Mouse (Mus musculus): ENCODE measurements around the gene Sorbs2.

The Sorbs2 gene

DNA sequence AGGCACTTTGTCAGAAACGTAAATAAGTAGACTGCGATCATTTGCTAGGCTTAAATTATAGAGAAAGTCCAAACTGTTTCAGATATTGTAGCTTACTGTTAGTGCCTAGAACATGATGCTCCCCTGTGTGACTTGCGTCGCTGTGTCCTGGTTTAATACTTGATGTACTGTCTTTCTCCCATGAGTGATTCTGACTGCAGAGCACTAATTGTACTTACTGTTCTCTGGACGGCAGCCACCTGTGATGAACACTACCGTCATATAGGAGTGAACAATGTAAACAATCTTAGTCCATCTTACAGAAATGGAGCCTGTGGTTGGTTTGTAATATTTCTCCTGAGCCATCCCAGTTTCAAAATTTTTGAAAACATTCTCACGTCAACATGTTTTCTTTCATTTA, 248.4 kb downstream of the Sorbs2 start:
- in situ Hi-C loops (cut with MboI, MseI) = no loop called here

DNA sequence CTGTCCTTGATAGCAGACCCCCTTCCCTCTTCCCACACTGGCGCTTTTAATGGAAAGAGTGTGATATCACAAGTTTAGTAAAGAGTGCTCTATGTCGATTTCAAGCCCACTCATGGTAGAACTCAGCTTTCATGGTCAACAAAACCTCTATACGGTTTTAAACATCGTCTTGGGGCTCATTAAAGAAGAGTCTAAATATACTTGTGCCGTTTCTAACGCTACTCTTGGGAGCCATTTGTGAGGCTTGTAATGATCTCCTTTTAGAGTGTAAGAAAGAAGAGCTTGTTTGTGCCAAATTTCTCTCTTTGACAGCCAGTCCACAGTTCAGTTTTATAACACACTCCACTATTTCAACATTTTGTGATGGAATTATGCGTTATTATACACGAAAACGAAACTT, 253.0 kb downstream of the Sorbs2 start:
- in situ Hi-C loops (cut with MboI, MseI) = no loop called here

DNA sequence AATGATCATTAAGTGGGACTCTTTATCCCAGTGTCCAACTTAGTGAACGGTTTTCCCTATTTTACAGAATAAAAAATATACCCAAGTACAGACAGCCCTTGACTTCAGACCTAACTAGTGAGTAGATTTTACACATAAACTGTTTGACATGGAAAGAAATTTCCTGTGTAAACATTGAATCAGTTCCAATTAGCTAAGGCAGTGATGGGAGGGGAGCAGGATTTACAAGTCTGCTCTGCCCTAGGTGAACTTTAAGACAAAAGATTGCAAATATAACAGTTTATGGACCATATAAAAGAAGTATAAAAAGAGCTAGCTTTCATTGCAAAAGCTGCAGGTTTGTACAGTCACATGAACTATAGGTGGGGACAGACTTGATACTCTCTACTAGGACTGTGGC, 253.5 kb downstream of the Sorbs2 start:
- in situ Hi-C loops (cut with MboI, MseI) = no loop called here

DNA sequence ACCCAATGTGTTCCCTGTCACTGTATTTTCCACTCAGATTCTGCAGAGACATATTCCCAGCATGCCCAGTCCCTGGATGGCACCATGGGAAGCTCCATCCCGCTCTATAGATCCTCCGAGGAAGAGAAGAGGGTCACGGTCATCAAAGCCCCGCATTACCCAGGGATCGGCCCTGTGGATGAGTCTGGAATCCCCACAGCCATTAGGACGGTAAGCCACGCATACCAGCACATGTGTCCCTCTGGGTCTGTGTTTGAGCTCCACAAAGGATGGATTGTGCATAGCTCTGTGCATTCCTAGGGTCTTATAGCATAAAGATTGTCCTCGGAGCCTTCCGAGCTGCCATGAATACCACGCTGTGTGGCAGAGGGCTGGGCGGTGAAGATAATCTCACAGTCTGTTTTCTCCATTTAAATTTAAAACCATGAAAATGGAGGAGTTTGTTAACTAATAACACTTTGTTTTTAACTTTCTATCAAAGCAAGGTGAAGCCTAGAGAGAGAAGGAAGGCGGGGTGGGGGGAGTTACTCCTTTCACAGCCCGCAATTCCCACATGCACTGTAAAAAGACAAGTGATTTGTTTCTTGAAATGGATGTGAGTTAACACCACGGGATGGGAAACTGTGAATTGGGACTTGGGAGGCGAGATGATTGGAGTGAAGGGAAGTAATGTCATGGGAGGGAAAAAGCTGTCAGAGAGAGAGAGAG, 255.5 kb downstream of the Sorbs2 start:
- in situ Hi-C loops (cut with MboI, MseI) = no loop called here

DNA sequence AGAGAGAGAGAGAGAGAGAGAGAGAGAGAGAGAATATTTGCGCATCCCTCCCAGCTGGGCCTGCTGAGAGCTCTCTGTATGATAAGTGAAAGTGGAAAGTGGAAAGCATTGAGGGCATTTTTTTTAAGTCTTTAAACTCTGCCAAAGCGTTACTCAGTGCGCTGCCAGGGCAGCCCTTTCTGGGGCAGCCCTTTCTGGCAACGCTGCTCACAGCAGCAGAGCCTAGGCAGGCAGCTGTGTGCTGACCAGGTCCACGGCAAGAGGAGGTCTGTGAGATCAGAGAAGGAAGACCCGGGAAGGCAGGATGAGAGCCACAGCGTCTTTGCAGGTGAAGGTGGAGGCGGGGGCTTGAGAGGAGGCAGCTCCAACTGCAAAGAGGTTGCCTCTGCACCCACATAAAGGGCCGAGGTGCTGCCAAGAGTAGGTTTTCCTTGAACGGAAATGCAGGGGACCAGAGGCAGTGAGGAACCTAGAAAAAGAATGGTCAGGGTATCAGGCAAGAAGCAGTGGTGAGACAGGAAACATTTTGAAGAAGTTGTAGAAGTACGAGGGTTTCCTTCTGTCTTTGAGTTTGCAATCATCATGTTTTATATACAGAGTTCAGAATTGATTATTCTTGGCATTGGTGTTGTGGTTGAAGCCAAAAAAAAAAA, 256.2 kb downstream of the Sorbs2 start:
- in situ Hi-C loops (cut with MboI, MseI) = no loop called here

DNA sequence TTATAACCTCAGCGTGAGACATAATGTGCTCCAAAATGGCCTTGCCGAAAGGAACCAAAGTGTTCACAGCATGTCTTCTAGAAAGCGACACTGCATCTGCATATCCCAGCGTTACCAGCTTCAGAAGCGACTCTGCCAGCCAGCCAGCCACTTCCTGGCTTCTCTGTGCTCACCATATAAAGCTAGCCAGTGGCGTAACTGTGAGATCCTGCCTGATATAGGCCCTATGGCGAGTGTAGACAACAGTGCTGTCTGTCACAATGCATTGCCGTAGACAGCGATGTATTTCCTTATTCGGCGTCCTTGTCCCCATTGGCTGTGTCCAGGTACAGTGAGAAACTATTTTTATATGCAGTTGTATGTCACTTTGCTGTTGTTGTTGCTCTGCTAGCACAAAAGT, 258.6 kb downstream of the Sorbs2 start:
- in situ Hi-C loops (cut with MboI, MseI) = no loop called here

DNA sequence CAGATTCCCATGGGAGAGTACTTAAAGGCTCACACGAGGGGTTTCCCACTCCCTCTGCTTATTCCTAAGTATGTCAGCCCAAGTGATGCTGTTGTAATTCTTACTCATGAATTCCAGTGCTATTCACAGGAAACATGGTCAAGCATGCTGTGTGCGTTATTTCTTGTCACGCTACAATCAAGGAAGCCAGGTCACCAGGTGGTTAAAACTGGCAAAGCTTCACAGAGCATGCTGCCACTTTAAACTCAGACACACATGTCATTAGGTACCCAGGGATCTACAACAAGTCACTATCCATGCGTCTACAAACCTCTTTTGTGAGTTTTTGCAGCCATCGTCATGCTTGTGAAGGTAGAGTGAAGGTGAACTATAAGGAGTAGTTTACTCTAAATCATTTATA, 267.3 kb downstream of the Sorbs2 start:
- in situ Hi-C loops (cut with MboI, MseI) = no loop called here

DNA sequence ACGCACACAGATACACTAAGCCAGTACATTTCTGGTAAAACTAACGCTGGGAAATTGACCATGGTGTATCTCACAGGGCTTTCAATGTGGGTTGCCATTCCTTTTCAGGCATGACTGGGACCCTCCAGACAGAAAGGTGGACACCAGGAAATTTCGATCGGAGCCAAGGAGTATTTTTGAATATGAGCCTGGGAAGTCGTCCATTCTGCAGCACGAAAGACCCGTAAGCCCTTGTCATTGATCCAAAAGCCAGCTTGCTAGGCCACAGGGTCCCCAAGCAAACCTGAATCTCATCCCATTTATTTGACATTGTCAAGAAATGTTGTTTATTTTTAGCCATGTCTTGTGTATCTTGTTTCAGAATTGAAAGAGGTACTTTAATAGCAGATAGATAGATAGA, 267.9 kb downstream of the Sorbs2 start:
- in situ Hi-C loops (cut with MboI, MseI) = no loop called here

DNA sequence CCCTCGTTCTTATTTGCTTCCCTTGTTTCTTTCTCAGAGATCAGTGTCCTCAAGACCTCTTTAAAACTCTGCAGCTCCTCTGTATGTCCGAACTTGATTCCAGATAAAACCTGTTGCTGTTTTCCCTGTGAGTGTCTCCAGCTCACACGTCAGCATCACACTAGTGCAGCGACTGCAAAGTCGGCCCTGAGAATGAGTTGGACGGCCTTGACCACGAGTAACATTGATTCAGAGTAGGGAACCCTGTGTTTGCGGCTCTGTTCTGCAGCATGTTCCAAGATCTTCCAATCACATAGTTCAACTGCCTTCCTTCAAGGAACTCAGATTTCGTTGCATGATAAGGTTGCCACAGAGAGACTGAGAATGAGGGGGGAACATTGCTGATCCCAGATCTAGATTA, 268.8 kb downstream of the Sorbs2 start:
- in situ Hi-C loops (cut with MboI, MseI) = no loop called here

DNA sequence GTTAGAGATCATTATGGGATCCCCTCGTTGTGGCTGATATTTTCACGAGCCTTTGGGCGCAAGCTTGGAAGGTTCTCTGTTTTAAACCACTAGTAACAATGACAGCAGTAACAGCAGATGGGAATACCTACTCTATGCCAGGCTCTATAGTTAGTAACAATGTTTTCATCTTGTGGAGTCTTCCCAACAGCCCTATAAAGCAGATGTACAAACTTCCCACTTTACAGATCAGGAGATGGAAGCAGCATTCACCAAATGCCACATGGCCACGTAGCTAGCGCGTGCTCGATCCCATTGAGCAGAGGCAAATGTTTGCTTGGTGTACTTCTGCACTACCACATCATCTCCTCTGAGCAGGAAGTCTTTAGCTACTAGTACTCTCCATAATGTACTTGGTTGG, 269.4 kb downstream of the Sorbs2 start:
- in situ Hi-C loops (cut with MboI, MseI) = no loop called here

DNA sequence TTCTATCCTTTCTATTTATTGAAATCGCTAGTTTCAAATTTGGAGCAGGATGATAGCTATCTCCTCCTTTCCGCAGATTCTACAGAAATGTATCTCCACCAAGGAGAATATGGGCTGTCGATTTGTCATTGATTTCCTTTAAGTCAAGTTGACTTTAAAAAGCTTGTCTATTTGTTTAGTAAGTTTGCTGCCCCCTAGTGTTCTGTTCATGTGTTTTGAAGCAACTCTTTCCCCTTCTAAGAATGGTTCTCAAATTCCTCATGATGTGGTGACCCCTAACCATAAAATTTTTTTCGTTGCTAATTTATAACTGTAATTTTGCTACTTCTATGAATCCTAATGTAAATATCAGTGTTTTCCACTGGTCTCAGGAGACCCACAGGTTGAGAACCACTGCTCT, 273.0 kb downstream of the Sorbs2 start:
- in situ Hi-C loops (cut with MboI, MseI) = no loop called here

DNA sequence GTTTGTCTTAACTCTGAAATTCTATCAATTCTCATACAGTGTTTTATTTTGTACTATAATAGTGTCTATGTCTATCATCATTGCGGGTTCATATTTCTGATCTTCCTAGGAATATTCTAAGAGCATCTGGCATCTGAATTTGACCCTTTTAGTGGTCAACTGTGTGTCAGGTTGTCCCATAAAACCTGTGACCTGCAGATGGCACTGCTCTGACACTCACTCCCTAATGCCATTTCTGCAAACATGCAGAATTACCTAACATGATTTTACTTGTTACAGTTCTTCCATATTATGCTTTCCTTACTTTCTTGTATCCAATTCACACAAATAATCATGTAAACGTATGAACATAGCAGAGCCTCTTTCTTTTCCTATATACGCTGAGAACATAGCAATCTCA, 281.0 kb downstream of the Sorbs2 start:
- in situ Hi-C loops (cut with MboI, MseI) = no loop called here

DNA sequence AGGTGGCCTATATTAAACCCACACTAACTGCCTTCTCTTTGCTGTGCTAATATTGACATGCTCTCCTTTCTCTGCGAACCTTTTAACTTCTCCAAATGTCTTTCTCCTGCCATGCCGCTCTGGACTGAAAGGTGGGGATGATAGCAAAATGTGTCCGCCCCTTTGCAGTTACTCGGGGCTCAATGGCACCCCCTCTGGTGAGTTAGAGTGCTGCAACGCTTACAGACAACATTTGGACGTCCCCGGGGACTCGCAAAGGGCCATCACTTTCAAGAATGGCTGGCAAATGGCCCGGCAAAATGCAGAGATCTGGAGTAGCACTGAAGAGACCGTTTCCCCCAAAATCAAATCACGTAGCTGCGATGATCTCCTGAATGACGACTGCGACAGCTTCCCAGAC, 287.3 kb downstream of the Sorbs2 start:
- in situ Hi-C loops (cut with MboI, MseI) = no loop called here

DNA sequence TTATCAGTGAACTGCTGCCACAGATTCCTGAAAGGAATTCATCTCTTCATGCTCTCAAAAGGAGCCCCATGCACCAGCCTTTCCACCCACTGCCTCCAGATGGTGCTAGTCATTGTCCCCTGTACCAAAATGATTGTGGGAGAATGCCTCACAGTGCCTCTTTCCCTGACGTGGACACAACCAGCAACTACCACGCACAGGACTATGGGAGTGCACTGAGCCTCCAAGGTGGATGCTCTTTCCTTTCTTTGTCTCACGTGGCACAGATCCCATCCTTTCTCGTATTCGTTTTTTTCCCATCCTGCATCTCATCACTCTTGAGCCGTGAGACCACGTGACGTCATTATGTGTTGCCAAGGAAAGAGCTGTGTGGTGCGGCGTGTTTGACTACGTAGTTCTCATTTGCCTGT, 288.7 kb downstream of the Sorbs2 start:
- in situ Hi-C loops (cut with MboI, MseI) = no loop called here

DNA sequence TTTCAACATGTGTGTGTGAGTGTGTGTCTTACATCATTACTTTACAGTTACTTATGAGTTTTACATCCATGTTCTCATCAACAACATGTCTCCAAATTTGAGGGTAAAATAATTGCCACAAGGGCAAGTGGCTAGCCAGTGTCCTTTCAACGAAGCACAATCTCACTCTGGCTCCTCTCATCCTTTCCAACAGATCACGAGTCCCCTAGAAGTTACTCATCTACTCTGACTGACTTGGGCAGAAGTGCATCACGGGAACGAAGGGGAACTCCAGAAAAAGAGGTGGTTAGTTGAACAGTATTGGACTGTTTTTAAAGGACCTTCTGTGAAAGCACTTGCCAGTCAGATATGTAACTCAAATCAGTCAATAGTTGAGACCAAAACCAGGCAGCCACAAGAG, 291.9 kb downstream of the Sorbs2 start:
- in situ Hi-C loops (cut with MboI, MseI) = no loop called here

DNA sequence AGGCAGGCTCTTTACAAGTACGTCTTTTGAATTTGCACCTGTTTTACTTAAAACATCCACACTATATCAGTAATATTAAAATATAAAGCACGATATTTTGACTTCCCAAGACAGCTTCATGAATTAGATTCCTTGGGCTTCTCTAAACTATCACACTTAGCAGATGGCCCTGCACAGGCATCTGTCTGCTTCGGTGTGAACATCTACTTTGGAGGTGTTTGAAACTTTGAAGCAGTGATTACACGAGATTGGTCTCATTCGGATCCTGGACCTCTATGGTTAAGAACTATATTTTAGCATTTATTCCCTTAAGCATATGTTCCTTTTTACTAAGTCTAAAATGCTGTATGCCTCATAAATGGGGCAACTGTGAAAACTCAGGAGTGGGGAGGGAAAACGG, 301.0 kb downstream of the Sorbs2 start:
- in situ Hi-C loops (cut with MboI, MseI) = no loop called here

DNA sequence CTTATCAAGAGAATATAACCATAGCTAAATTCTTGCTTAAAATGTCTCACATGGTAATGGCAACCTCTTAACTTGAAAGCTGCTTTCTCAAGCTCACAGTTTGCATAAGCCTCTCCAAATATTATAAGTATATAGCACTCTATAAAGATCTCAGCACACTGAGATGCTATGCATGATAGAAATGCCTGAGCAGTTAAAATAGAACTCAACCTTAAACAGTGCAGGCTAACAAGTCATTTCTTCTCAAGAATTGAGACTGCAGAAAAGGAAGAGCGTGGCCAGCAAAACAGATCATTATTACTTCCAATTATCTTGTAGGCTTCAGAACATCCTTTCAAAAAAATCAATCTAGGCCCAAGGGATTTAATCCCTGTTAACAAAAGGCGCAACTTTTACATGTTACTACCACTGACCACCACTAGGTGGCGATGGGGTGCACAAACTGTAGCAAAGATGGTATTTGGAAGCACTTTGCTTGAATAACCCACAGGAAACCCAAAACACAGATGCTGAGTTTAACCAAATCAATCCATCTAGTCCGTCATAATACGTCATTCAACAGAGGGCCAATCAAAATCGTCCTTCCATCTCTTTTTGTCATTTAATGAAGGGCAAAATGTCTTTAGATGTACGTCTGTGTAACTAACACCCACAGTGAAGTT, 309.3 kb downstream of the Sorbs2 start:
- in situ Hi-C loops (cut with MboI, MseI) = no loop called here

DNA sequence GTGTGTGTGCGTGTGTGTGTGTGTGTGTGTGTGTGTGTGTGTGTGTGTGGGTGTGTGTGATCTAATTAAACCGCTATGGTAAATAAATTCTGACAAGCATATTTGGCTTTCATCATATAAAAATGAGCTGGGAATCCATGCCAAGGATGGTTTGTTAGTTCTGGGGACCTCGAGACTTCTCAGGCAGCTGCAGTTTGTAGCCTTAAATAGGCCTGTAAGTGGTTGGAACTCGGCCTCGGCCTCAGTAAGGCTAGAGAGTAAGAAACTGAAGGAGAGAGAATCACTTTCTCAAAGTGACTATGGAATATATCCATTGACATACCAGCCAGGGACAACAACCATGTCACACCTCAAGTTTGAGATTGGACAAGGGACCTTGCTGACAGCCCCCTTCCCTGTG, 314.1 kb downstream of the Sorbs2 start:
- in situ Hi-C loops (cut with MboI, MseI) = no loop called here

DNA sequence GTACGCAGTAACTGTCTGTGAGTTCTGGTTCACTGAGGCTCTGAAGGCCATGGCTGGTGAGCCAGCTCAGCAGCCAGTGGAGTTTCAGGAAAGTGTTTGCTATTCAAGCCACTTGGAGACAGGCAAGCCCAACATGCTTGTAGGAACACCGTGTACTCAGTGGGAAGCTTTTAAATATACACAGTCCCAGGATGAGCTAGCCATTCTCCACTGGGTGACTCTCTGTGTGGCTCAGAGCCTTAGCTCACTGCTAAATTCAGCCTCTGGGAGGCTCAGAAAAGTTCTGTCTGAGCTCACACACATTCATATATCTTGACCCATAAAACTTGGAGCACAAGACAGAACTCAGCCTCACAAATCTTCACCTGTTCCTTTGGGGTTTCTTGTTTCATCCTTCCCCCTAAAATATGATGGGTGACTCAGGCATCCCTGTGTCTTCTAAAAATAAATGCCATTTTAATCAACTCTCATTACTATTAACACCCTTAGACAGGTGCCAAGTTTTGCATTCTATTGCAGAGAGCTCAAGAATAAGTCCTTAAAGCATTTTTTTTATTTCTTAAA, 322.5 kb downstream of the Sorbs2 start:
- in situ Hi-C loops (cut with MboI, MseI) = no loop called here

DNA sequence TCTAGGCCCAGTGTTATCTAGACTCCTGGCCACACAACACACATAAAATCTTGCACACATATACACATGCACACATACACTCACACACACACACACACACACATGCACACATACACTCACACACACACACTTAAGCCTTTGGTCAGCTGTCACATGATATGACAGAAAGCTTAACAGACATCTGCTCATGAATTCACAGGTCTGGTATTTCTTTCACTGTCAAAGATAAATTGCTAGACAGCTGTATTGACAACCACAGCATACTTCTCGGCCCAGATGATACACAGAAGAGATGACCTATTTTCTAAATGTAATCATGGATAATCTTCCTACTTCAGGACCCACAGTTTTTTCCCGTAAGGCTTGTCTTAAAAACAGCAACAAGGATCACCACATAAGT, 326.3 kb downstream of the Sorbs2 start:
- in situ Hi-C loops (cut with MboI, MseI) = no loop called here

DNA sequence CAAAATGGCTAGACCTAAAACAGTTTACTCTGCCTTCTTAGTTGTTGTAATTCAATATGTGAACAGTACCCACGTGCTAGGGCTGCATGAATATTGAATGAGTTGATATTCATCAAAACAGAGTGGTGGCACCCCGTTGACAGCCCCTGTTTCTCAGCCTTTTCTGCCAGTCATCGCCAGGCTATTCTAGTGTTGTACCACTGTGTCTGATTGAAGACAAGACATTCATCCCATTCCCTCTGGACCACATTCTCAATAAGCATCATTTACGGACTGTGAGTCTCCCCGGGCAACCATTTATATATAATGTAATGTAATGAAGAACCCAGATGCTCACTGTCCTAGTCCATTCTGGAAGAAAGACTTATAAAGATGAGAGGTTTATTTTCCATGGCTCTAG, 335.7 kb downstream of the Sorbs2 start:
- in situ Hi-C loops (cut with MboI, MseI) = no loop called here

DNA sequence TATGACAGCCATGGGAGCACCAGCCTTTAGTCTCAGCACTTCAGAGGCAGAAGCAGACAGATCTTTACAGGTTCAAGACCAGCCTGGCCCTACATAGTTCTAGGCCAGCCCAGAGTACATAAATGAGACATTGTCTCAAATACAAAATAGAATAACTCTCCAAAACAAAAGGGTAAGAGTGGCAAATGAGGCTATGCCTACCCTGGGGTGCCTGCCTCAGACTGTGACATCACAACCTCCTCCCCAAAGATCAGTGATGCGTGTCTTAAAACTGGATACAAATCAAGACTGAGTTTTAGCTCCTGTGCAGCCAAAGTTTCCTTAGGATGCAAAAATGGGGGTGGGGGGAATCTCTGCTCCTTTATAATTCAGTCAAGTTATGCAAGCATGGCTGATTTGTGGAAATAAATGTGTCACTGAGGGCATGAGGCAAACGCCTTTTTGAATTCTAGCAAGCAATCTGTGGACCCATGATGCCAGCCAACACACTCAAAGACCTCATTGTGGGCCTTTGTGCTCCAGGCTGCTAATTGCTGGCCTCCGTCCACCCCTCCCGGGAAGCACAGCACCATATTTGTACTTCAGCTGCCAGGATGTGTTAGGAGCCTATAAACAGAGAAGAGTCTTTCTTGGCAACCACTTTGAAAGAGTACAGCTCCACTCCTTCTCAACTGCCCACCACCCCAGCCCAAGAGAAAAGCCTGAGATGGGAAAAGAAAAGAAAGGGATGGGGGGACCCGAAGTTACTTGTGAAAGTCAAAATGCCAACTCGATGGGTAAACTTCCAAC, 336.7 kb downstream of the Sorbs2 start:
- in situ Hi-C loops (cut with MboI, MseI) = no loop called here
